Mouse (Mus musculus): Measurements from ENCODE around the gene Ppp1r14c.

- no peak for TF ChIP-seq POLR2A (IDR thresholded peaks at IDR 0.05; ENCODE audit: borderline replicate concordance, extremely low read depth, insufficient read depth, insufficient read length, poor library complexity, severe bottlenecking)
- TF ChIP-seq CTCF (IDR thresholded peaks at IDR 0.05; ENCODE audit: borderline replicate concordance, extremely low read depth, insufficient read depth, insufficient read length), result no peak
Observed at GRCm38 (mm10) chr10:3402284-3402683, 36.4 kb downstream of the Ppp1r14c start.
